Mouse (Mus musculus): ENCODE results near the gene Gm44596. TPM values are rescaled to one million over a fixed set of nuclear protein-coding genes. Genes with fewer than 3 reads are reported as not detected.
A peak's percentile ranks its signal among the peaks of the same experiment; 100 is the strongest.

The Gm44596 gene
- polyA plus RNA-seq, 1 experiment from 2014 or later = not detected

DNA sequence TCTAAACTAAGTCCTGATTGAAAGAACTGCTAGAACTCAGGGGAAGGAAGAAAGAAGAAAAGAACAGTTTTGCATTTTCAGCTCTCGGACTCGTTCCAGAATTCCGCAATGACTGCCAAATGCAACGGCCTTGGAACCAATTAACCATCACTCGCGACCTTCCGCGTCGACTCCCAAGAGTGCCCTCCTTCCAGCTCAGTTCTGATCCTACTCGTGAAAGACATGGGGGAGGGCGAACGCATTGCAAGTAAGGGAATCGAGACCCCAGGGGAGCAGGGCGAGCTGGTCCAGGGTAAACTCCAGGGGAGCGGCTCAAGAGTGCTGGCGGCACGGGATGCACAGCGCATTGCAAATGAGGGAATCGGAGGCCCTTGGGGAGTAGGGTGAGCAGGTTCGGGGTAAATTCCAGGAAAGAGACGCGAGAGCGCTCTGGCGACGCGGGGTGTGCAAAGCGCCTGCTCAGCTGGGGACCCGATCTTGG is 20.1 kb upstream of the Gm44596 start:
- Histone ChIP-seq H3K4me2 (peak overlapping the region; percentile 76), H3K36me3 (ENCODE audit: control insufficient read depth, insufficient read depth, low read length) (peaks cover 13% of the 10 kb centered on the region; the same call in 1 of the 2 replicates), H3K9me3 (ENCODE audit: control insufficient read depth, low read length) (no peaks in the 10 kb centered on the region), H3K4me1 (ENCODE audit: control insufficient read depth, insufficient read depth, low read length) (peaks cover 7% of the 10 kb centered on the region; the same call in 1 of the 2 replicates), H3K4me3 (ENCODE audit: low read depth, low read length) (peak overlapping the region; percentile 73), H3K9ac (ENCODE audit: low read length) (peak overlapping the region; percentile 58), H3K27me3 (ENCODE audit: control insufficient read depth, insufficient read depth, low read length) (no peaks in the 10 kb centered on the region), H3K27ac (ENCODE audit: low read depth, low read length) (peak overlapping the region; percentile 32)
- DNase-seq (ENCODE audit: low spot score, missing footprints) (peak; percentile 97), ATAC-seq (ENCODE audit: low FRiP score) (peak; percentile 78)
- under 1% methylated on average over 28 of the region's 28 CpGs for WGBS

- Histone ChIP-seq H3K4me3 (ENCODE audit: low read depth, low read length) (peak within 1 kb of the TSS; percentile 73), H3K27me3 (ENCODE audit: control insufficient read depth, insufficient read depth, low read length) (no peaks in the 10 kb centered on the region), H3K36me3 (ENCODE audit: control insufficient read depth, insufficient read depth, low read length) (peaks cover 13% of the 10 kb centered on the region; the same call in 1 of the 2 replicates), H3K4me2 (peak within 1 kb of the TSS; percentile 76), H3K27ac (ENCODE audit: low read depth, low read length) (peak within 1 kb of the TSS; percentile 54), H3K4me1 (ENCODE audit: control insufficient read depth, insufficient read depth, low read length) (peaks cover 7% of the 10 kb centered on the region; the same call in 1 of the 2 replicates), H3K9me3 (ENCODE audit: control insufficient read depth, low read length) (no peaks in the 10 kb centered on the region), H3K9ac (ENCODE audit: low read length) (peak within 1 kb of the TSS; percentile 64)
- ATAC-seq (ENCODE audit: low FRiP score) (peak; percentile 99), DNase-seq (ENCODE audit: low spot score, missing footprints) (peak; percentile 100)
- under 1% methylated on average over 41 of the region's 42 CpGs for WGBS
These were observed 19.4 kb upstream of the Gm44596 start, which contains the start of gene Tulp3 for GRCm38 (mm10) chr6:128355726-128356416. Gene Tulp3, minus strand, starts transcription at chr6:128355851.

DNA sequence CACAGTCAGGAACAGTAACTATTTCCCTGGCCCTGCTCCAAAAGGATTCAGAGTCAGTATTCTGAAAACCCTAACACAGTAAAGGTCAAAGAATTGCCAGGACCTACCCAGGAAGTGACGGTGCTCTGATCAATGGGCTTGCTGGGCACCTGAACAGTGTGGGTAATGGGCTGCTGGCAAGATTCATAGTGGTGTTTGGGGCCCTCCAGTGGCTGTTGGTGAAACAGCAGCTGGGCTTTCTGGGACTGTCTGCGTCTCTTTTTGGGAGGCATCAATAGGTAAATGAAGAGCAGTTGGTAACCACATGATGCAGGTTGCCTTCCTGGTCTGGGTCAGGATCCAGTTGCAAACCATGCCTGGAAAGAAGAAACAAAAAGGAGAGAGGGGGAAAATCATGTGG is 16.3 kb upstream of the Gm44596 start:
- no peak overlapping the region for H3K27ac ChIP-seq (ENCODE audit: low read depth, low read length)
- no peak overlapping the region for H3K4me2 ChIP-seq
- H3K4me3 ChIP-seq (ENCODE audit: low read depth, low read length) = no peak overlapping the region
- ATAC-seq (ENCODE audit: low FRiP score) = no peak
- H3K27me3 ChIP-seq (ENCODE audit: control insufficient read depth, insufficient read depth, low read length) = no peaks in the 10 kb centered on the region
- H3K9me3 ChIP-seq (ENCODE audit: control insufficient read depth, low read length) = no peaks in the 10 kb centered on the region
- peaks cover 13% of the 10 kb centered on the region; the same call in 1 of the 2 replicates for H3K36me3 ChIP-seq (ENCODE audit: control insufficient read depth, insufficient read depth, low read length)
- peaks cover 15% of the 10 kb centered on the region for H3K4me1 ChIP-seq (ENCODE audit: control insufficient read depth, insufficient read depth, low read length)
- no peak overlapping the region for H3K9ac ChIP-seq (ENCODE audit: low read length)
- 25% methylated on average over 2 of the region's 2 CpGs for WGBS
- peak; percentile 93 for DNase-seq (ENCODE audit: low spot score, missing footprints)

GRCm38 (mm10) chr6:128361901-128362300 is 13.4 kb upstream of the Gm44596 start:
- Histone ChIP-seq H3K9ac (ENCODE audit: low read length) (peak overlapping the region; percentile 95), H3K9me3 (ENCODE audit: control insufficient read depth, low read length) (no peaks in the 10 kb centered on the region), H3K27me3 (ENCODE audit: control insufficient read depth, insufficient read depth, low read length) (no peaks in the 10 kb centered on the region), H3K4me2 (peak overlapping the region; percentile 69), H3K27ac (ENCODE audit: low read depth, low read length) (peak overlapping the region; percentile 90), H3K4me1 (ENCODE audit: control insufficient read depth, insufficient read depth, low read length) (peaks cover 10% of the 10 kb centered on the region), H3K4me3 (ENCODE audit: low read depth, low read length) (peak overlapping the region; percentile 90), H3K36me3 (ENCODE audit: control insufficient read depth, insufficient read depth, low read length) (peaks cover 23% of the 10 kb centered on the region)
- ATAC-seq (ENCODE audit: low FRiP score) = no peak
- peak; percentile 87 for DNase-seq (ENCODE audit: low spot score, missing footprints)
- WGBS = 20% methylated on average over 9 of the region's 9 CpGs

DNA sequence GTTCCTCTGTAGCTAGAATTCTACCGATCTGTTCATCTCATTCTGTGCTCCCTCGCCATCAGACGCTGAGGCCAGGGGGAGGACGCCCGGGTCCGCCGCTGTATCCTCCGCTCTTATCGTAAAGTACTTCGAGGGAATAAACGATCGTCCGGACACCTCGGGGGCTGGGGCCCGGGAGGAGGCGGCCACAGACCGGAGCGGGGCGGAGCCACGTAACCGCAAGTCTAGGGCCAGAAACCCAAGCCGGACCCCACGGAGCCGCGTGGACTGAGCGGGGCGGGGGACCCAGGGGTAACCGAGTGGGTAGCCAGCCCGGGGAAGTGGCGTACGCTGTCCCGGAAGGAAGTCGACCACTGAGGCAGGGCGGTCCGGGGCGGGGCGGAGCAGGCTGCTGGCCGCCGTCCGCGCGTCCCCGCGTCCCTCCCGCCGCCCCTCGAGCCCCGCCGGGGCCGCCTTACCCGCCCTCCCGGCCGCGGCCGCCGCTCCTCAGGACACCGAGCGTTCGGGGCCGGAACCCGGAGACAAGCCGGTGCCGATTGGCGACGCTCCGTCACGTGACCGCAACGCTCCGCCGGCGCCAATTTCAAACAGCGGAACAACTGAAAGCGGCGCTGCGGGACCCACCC is 12.8 kb upstream of the Gm44596 start, which contains the start of the genes Rhno1 and Foxm1:
Gene Rhno1 (minus strand): TSS at position 531 of the 626 bp plus-strand sequence.
Gene Foxm1 (plus strand): TSS at position 587 of the 626 bp plus-strand sequence.
- Histone ChIP-seq H3K9me3 (ENCODE audit: control insufficient read depth, low read length) (no peaks in the 10 kb centered on the region), H3K4me2 (peak within 1 kb of the TSS; percentile 69), H3K4me3 (ENCODE audit: low read depth, low read length) (peak within 1 kb of the TSS; percentile 90), H3K4me1 (ENCODE audit: control insufficient read depth, insufficient read depth, low read length) (peaks cover 10% of the 10 kb centered on the region), H3K36me3 (ENCODE audit: control insufficient read depth, insufficient read depth, low read length) (peaks cover 24% of the 10 kb centered on the region), H3K9ac (ENCODE audit: low read length) (peak within 1 kb of the TSS; percentile 95), H3K27me3 (ENCODE audit: control insufficient read depth, insufficient read depth, low read length) (no peaks in the 10 kb centered on the region), H3K27ac (ENCODE audit: low read depth, low read length) (peak within 1 kb of the TSS; percentile 90)
- ATAC-seq (ENCODE audit: low FRiP score) (peak; percentile 91), DNase-seq (ENCODE audit: low spot score, missing footprints) (peak; percentile 97)
- WGBS = under 1% methylated on average over 69 of the region's 76 CpGs

DNA sequence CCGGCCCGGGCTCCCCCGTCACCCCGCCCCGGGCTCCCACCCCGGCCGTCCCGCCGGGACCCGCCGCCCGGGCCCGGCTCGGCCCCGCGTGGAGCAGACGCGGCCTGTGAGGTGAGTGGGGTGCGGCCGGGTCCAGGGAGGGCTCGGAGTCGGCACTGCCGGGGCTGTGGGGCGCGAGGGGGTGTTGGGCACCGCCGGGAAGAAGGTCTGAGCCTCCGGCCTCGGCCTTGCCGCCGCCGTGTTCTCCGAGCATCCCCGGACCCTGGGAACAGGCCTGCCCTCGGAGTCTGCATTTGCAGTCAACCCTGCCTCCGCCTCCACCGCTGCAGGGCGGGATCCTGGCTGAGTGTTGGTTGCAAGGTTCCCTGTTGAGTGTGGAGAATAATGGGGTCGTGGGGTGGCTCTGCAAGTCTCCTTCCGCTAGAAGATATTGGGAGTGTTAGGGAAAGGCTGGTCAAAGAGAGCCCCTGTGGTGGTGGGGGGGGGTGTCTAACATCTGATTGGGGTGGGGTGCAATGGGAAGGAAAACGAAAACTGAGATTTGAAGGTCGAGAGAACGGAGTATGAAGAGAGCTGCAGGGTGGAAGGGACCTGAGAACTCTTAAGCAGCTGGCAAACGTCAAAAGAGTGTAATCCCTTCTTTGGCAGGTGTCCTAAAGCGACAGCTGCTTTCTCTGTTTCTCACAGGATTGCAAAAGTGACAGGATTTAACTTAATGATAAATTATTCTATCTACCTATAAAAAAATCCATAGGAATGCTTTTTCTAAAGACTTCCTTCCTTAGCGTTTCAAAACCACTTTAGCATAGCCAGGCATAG is 12.1 kb upstream of the Gm44596 start:
- 1% methylated on average over 26 of the region's 46 CpGs for WGBS
- ATAC-seq (ENCODE audit: low FRiP score) (no peak), DNase-seq (ENCODE audit: low spot score, missing footprints) (peak; percentile 93)
- Histone ChIP-seq H3K27me3 (ENCODE audit: control insufficient read depth, insufficient read depth, low read length) (no peaks in the 10 kb centered on the region), H3K4me1 (ENCODE audit: control insufficient read depth, insufficient read depth, low read length) (peaks cover 10% of the 10 kb centered on the region), H3K4me3 (ENCODE audit: low read depth, low read length) (peak overlapping the region; percentile 90), H3K9ac (ENCODE audit: low read length) (peak overlapping the region; percentile 95), H3K9me3 (ENCODE audit: control insufficient read depth, low read length) (no peaks in the 10 kb centered on the region), H3K36me3 (ENCODE audit: control insufficient read depth, insufficient read depth, low read length) (peaks cover 23% of the 10 kb centered on the region), H3K27ac (ENCODE audit: low read depth, low read length) (peak overlapping the region; percentile 90), H3K4me2 (peak overlapping the region; percentile 69)

GRCm38 (mm10) chr6:128364721-128365120 is 10.6 kb upstream of the Gm44596 start:
- Histone ChIP-seq H3K27me3 (ENCODE audit: control insufficient read depth, insufficient read depth, low read length) (no peaks in the 10 kb centered on the region), H3K4me3 (ENCODE audit: low read depth, low read length) (no peak overlapping the region), H3K27ac (ENCODE audit: low read depth, low read length) (no peak overlapping the region), H3K36me3 (ENCODE audit: control insufficient read depth, insufficient read depth, low read length) (peaks cover 25% of the 10 kb centered on the region), H3K4me2 (0 out of 2 replicates have a peak overlapping the region, but pooled peaks have one; percentile 13), H3K9me3 (ENCODE audit: control insufficient read depth, low read length) (no peaks in the 10 kb centered on the region), H3K9ac (ENCODE audit: low read length) (no peak overlapping the region), H3K4me1 (ENCODE audit: control insufficient read depth, insufficient read depth, low read length) (peaks cover 10% of the 10 kb centered on the region)
- ATAC-seq (ENCODE audit: low FRiP score) (no peak), DNase-seq (ENCODE audit: low spot score, missing footprints) (peak; percentile 28)
- WGBS = 82% methylated on average over 6 of the region's 6 CpGs

DNA sequence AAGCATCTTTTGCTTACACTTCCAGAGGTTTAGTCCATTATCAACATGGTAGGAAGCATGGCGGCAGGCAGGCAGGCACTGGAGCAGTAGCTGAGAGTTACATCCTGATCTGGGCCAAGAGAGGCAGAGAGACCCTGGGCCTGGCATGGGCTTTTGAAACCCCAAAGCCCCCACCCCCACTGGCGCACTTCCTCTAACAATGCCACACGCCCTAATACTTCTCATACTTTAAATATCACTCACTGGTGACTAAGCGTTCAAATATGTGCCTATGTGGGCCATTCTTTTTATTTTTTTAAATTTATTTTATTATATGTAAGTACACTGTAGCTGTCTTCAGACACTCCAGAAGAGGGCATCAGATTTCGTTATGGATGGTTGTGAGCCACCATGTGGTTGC is 8.8 kb upstream of the Gm44596 start:
- no peak overlapping the region for H3K4me3 ChIP-seq (ENCODE audit: low read depth, low read length)
- peaks cover 5% of the 10 kb centered on the region; the same call in 1 of the 2 replicates for H3K4me1 ChIP-seq (ENCODE audit: control insufficient read depth, insufficient read depth, low read length)
- whole genome bisulfite sequencing = 96% methylated on average over 5 of the region's 5 CpGs
- no peak overlapping the region for H3K4me2 ChIP-seq
- no peak overlapping the region for H3K27ac ChIP-seq (ENCODE audit: low read depth, low read length)
- no peak for DNase-seq (ENCODE audit: low spot score, missing footprints)
- no peaks in the 10 kb centered on the region for H3K27me3 ChIP-seq (ENCODE audit: control insufficient read depth, insufficient read depth, low read length)
- H3K9me3 ChIP-seq (ENCODE audit: control insufficient read depth, low read length) = no peaks in the 10 kb centered on the region
- no peak overlapping the region for H3K9ac ChIP-seq (ENCODE audit: low read length)
- peaks cover 36% of the 10 kb centered on the region for H3K36me3 ChIP-seq (ENCODE audit: control insufficient read depth, insufficient read depth, low read length)
- no peak for ATAC-seq (ENCODE audit: low FRiP score)
